Mouse (Mus musculus) olfactory bulb, adult 2 months (tissue): Measurements from ENCODE around the gene Pik3r2.

Source experiments
- CTCF ChIP-seq: fragments of 200-500 bp; IDR thresholded peaks from 2 replicates; pipeline ENCODE4 v1.5.1; 2012; ENCODE audit warnings: low read depth, mild to moderate bottlenecking, low read length, moderate library complexity; ENCODE audit not compliant: insufficient read depth
- POLR2A ChIP-seq: fragments of 200-500 bp; IDR thresholded peaks from 2 replicates; pipeline ENCODE4 v1.6.1; 2012; ENCODE audit warnings: mild to moderate bottlenecking, low read depth, low read length, moderate library complexity; ENCODE audit not compliant: insufficient read depth

GRCm38 (mm10) chr8:70794215-70794614 is 17.7 kb upstream of the Pik3r2 start:
- TF ChIP-seq POLR2A (no peak), CTCF (no peak)
